In the genomic region with DNA sequence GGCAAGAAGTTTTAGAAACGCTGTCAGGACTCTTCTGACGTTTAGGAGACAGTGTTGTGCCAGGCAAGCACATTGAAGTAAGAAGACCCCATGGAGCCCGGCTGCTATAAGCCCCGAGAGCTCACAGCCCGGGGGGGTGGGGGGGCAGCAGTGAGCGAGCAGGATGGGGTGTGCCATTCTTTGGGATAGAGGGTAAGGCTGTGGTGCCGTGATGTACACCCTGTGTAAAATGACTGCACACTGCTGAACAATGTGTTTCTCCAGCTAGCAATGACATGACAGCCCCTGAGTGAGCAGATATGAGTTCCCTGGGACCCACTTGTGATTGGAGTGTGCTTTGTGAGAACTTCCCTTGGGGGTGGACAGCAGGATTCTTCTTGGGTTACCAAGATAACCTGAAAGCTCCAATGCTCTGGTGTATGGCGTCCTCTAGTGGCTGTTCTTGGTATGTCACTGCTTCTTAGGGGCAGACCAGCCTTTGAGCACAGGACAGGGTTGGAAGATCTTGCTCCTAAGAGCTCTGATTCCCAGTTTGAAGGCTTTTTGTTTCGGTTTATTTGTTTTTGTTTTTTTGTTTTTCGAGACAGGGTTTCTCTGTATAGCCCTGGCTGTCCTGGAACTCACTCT, we compare ENCODE assay signal across 8 mouse cellular contexts. TPM values are rescaled to one million over a fixed set of nuclear protein-coding genes. Genes with fewer than 3 reads are reported as not detected.
DNase-seq lines count a peak whose midpoint lies in the region; ATAC-seq and TF ChIP-seq lines count a peak whose summit lies in the region.

No protein-coding gene starts in this region.

- 39% methylated on average over 10 of the region's 10 CpGs for WGBS in forebrain, embryonic 13.5 days

- no peak overlapping the region for H3K27ac ChIP-seq in forebrain, embryonic 13.5 days

- no peaks in the 10 kb centered on the region for H3K36me3 ChIP-seq in G1E (replicated peaks)
- H3K36me3 ChIP-seq in forebrain, embryonic 13.5 days (ENCODE audit: poor library complexity, severe bottlenecking) = peaks cover 24% of the 10 kb centered on the region

- peaks cover 4% of the 10 kb centered on the region; the same call in 1 of the 2 replicates for H3K4me1 ChIP-seq in G1E (ENCODE audit: insufficient read depth, low read depth, low read length)
- H3K4me1 ChIP-seq in forebrain, embryonic 13.5 days = peaks cover 13% of the 10 kb centered on the region

- ATAC-seq in G1E (ENCODE audit: extremely low read depth, insufficient number of reproducible peaks, low FRiP score, poor library complexity, severe bottlenecking) = no peak
- peak; percentile 48; the same call in 1 of the 2 replicates for ATAC-seq in forebrain, embryonic 13.5 days
- peak; percentile 60 to 68 for ATAC-seq in hematopoietic stem cell, adult 5-6 weeks (replicated peaks in 1 of 2; ENCODE audit: insufficient read depth in 1 of 2, low FRiP score in 2 of 2, low TSS enrichment in 1 of 2, low read depth in 1 of 2, poor library complexity in 2 of 2, severe bottlenecking in 2 of 2)

- no peak for DNase-seq in G1E (ENCODE audit: low spot score)
- DNase-seq in brain, adult 2 months (ENCODE audit: low read depth, low spot score) = peak; percentile 94
- peak; percentile 87 for DNase-seq in layer of hippocampus, adult 9-10 months (ENCODE audit: low spot score)
- DNase-seq in lung, postnatal 4 days = peak; percentile 53 to 88
- peak; percentile 91 to 92 for DNase-seq in right cerebral cortex, adult 2 months (ENCODE audit: low spot score in 2 of 2)
- peak; percentile 71 to 84 for DNase-seq in urinary bladder, postnatal 36 days (ENCODE audit: low spot score in 2 of 2)

- no peak overlapping the region for H3K9ac ChIP-seq in forebrain, embryonic 13.5 days

- no peak overlapping the region for H3K4me3 ChIP-seq in G1E (ENCODE audit: low read depth, low read length)
- H3K4me3 ChIP-seq in forebrain, embryonic 13.5 days = no peak overlapping the region

- TF ChIP-seq CTCF in G1E (IDR thresholded peaks at IDR 0.05; ENCODE audit: low read depth, low read length) = peak; percentile 69

- H3K27me3 ChIP-seq in G1E (ENCODE audit: insufficient read depth, low read length) = peaks cover 7% of the 10 kb centered on the region; the same call in 1 of the 2 replicates
- H3K27me3 ChIP-seq in forebrain, embryonic 13.5 days = no peaks in the 10 kb centered on the region

- no peaks in the 10 kb centered on the region for H3K9me3 ChIP-seq in G1E (replicated peaks)
- H3K9me3 ChIP-seq in forebrain, embryonic 13.5 days (replicated peaks) = no peaks in the 10 kb centered on the region

- H3K4me2 ChIP-seq in forebrain, embryonic 13.5 days = no peak overlapping the region

RNA-seq across cellular contexts. Expression of a gene that starts 25.0 kb away (rescaled TPM):
- total RNA-seq in G1E (2014; fragmentation: Nextera tagmentation) (0.98 TPM in 1 of 2 replicates, not detected in the other), G1E (2017) (0.87 and 1.3 TPM in 2 replicates)
- polyA plus RNA-seq in G1E (2012) = 1.4 and 2.9 TPM in 2 replicates
- 80.2 and 81.2 TPM in 2 replicates for polyA plus RNA-seq in forebrain, embryonic 13.5 days (2015; fragmentation: Nextera tagmentation; extraction: Ambion mirVana)
- 9.6 and 9.7 TPM in 2 replicates for total RNA-seq in hematopoietic stem cell, adult 5-6 weeks (2017)

RNA-seq across cellular contexts. Expression of a gene that starts 43.2 kb away (rescaled TPM):
- total RNA-seq in G1E (2014; fragmentation: Nextera tagmentation) = 0.19 and 0.38 TPM in 2 replicates
- 0.22 and 0.41 TPM in 2 replicates for total RNA-seq in G1E (2017)
- 2.3 and 2.5 TPM in 2 replicates for polyA plus RNA-seq in G1E (2012)
- polyA plus RNA-seq in forebrain, embryonic 13.5 days (2015; fragmentation: Nextera tagmentation; extraction: Ambion mirVana) = 22.7 and 26.0 TPM in 2 replicates
- 12.7 and 15.2 TPM in 2 replicates for total RNA-seq in hematopoietic stem cell, adult 5-6 weeks (2017)

RNA-seq across cellular contexts. Expression of a gene that starts 58.0 kb away (rescaled TPM):
- total RNA-seq in G1E (2014; fragmentation: Nextera tagmentation) (21.7 and 22.7 TPM in 2 replicates), G1E (2017) (50.7 and 54.8 TPM in 2 replicates)
- polyA plus RNA-seq in G1E (2012) = 8.3 and 12.2 TPM in 2 replicates
- polyA plus RNA-seq in forebrain, embryonic 13.5 days (2015; fragmentation: Nextera tagmentation; extraction: Ambion mirVana) = 50.3 and 59.4 TPM in 2 replicates
- total RNA-seq in hematopoietic stem cell, adult 5-6 weeks (2017) = 72.9 and 87.1 TPM in 2 replicates

RNA-seq across cellular contexts. Expression of a gene that starts 58.0 kb away (rescaled TPM):
- total RNA-seq in G1E (2014; fragmentation: Nextera tagmentation) (6.3 and 10.8 TPM in 2 replicates), G1E (2017) (8.5 and 10.5 TPM in 2 replicates)
- 1.3 and 2.0 TPM in 2 replicates for polyA plus RNA-seq in G1E (2012)
- 11.8 and 15.7 TPM in 2 replicates for polyA plus RNA-seq in forebrain, embryonic 13.5 days (2015; fragmentation: Nextera tagmentation; extraction: Ambion mirVana)
- total RNA-seq in hematopoietic stem cell, adult 5-6 weeks (2017) = 10.4 and 14.1 TPM in 2 replicates
